Mouse (Mus musculus) liver, embryonic 15.5 days (tissue): ENCODE results near the gene Pcsk6. TPM values are rescaled to one million over a fixed set of nuclear protein-coding genes. Genes with fewer than 3 reads are reported as not detected.

Experiments used
- ATAC-seq: fragments of 200-750 bp; cut with Nextera tagmentation; 2 replicates; pipeline ENCODE4 v1.8.0; 2017; ENCODE audit warnings: moderate number of reproducible peaks, mild to moderate bottlenecking, moderate library complexity; ENCODE audit not compliant: insufficient read depth
- H3K27ac ChIP-seq: fragments of 300-500 bp; sonication (generic); replicated peaks from 2 replicates; pipeline ENCODE4 v1.5.1; 2015; ENCODE audit warnings: mild to moderate bottlenecking, inconsistent platforms
- H3K27me3 ChIP-seq: fragments of 300-500 bp; sonication (generic); 2 replicates; pipeline ENCODE4 v1.6.1; 2015; ENCODE audit warnings: mild to moderate bottlenecking, inconsistent platforms
- H3K36me3 ChIP-seq: fragments of 300-500 bp; sonication (generic); replicated peaks from 2 replicates; pipeline ENCODE4 v1.6.1; 2015; ENCODE audit warnings: moderate library complexity, mild to moderate bottlenecking, inconsistent platforms
- H3K4me1 ChIP-seq: fragments of 300-500 bp; sonication (generic); replicated peaks from 2 replicates; pipeline ENCODE4 v1.6.1; 2015; ENCODE audit warnings: inconsistent platforms
- H3K4me2 ChIP-seq: fragments of 300-500 bp; sonication (generic); 2 replicates; pipeline ENCODE4 v1.6.1; 2015; ENCODE audit warnings: moderate library complexity, mild to moderate bottlenecking, inconsistent platforms
- H3K4me3 ChIP-seq: fragments of 300-500 bp; sonication (generic); replicated peaks from 2 replicates; pipeline ENCODE4 v1.5.1; 2015; ENCODE audit warnings: mild to moderate bottlenecking, inconsistent platforms
- H3K9ac ChIP-seq: fragments of 300-500 bp; sonication (generic); 2 replicates; pipeline ENCODE4 v1.6.1; 2015; ENCODE audit warnings: moderate library complexity, mild to moderate bottlenecking, inconsistent platforms
- H3K9me3 ChIP-seq: fragments of 300-500 bp; sonication (generic); replicated peaks from 2 replicates; pipeline ENCODE4 v1.6.1; 2016; ENCODE audit warnings: inconsistent platforms
- WGBS: fragments of 180-500 bp; shearing (Covaris S2); methylation state at CpG from one replicate; pipeline ENCODE4 v1.1.7; 2015; ENCODE audit warnings: mixed read lengths; ENCODE audit not compliant: insufficient replicate concordance; 5-methylcytosine and 5-hydroxymethylcytosine counted together
- polyA plus RNA-seq: library from polyadenylated mRNA; unstranded; fragments of >200 nt; fragmentation: Nextera tagmentation; extraction: Ambion mirVana; gene quantifications from 2 replicates; pipeline ENCODE4 v1.2.1, GENCODE M21; 2015

Gene Pcsk6
- polyA plus RNA-seq, 1 experiment from 2014 or later: 0.94 TPM

DNA sequence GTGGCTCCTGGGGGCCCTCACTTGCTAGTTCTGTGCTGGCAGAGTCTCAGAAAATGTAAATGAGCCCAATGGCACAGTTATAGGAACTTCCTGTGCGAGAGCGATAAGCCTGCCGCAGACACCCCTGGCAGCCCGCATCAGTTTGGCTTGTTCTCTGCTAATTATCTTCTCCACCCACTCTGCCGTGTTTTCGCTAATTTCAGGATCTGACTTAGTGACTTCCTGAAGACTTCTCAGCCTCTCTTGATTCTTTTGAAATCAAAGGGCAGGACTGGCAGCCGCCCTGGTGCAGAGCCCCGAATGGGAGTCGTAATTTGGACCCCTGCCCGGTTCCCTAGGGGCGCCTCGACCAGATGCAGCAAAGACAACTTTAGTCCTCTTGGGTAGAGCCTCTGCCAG is 19.8 kb downstream of the Pcsk6 start:
- Histone ChIP-seq H3K4me3 (peak overlapping the region; percentile 33; the same call in 1 of the 2 replicates), H3K36me3 (no peaks in the 10 kb centered on the region), H3K4me1 (peaks cover 29% of the 10 kb centered on the region), H3K9me3 (no peaks in the 10 kb centered on the region), H3K27me3 (no peaks in the 10 kb centered on the region), H3K4me2 (peak overlapping the region; percentile 65), H3K27ac (peak overlapping the region; percentile 89), H3K9ac (peak overlapping the region; percentile 45)
- peak; percentile 92 for ATAC-seq
- 27% methylated on average over 12 of the region's 12 CpGs for WGBS

DNA sequence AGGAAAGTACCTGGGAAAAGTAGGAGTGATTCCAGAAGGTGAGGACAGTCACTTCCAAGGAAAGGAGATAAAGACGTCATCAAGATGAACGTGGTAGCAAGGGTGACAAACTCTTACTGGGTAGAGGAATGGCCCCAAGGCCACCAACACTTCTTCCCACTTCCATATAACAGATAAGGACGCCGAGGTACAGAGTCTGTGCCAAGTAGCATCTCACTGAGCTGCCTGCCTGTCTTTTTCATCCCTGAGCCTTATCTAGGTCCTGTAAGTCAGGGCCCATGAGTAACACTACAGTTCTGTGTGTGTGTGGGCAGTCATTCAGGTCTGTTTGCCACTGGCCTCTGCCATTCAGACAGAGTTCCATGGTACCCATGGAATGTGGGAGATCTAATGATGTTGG is 23.4 kb downstream of the Pcsk6 start:
- no peak for ATAC-seq
- 29% methylated on average over 4 of the region's 4 CpGs for WGBS

DNA sequence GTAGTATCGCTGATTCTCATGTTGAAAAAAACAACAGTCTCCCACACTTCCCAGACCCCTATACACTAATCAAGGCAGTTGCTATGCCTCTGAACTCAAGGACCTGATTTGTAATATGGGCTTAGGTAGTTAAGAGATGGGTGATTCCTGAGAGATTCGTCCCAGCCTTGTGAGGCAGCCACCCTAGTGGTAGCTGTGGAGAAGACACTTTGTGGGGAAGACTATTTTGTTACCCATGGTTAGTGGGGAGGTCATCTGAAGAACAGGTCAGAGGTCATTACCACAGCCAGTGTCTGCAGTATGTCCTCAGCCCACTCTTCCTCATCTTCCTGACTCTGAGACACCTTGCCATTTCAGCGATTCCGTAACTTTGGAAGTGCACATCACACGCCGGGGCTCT is 24.3 kb downstream of the Pcsk6 start:
- Histone ChIP-seq H3K27me3 (no peaks in the 10 kb centered on the region), H3K27ac (no peak overlapping the region), H3K4me2 (no peak overlapping the region), H3K4me3 (no peak overlapping the region), H3K9me3 (no peaks in the 10 kb centered on the region), H3K9ac (no peak overlapping the region), H3K36me3 (no peaks in the 10 kb centered on the region), H3K4me1 (peaks cover 15% of the 10 kb centered on the region)
- WGBS: 82% methylated on average over 6 of the region's 6 CpGs
- no peak for ATAC-seq

More for the DNA sequence above, 23.4 kb downstream of the Pcsk6 start:
- Histone ChIP-seq H3K4me2 (no peak overlapping the region), H3K27me3 (no peaks in the 10 kb centered on the region), H3K9ac (no peak overlapping the region), H3K4me1 (peaks cover 24% of the 10 kb centered on the region), H3K36me3 (no peaks in the 10 kb centered on the region), H3K4me3 (no peak overlapping the region), H3K9me3 (no peaks in the 10 kb centered on the region), H3K27ac (no peak overlapping the region)

DNA sequence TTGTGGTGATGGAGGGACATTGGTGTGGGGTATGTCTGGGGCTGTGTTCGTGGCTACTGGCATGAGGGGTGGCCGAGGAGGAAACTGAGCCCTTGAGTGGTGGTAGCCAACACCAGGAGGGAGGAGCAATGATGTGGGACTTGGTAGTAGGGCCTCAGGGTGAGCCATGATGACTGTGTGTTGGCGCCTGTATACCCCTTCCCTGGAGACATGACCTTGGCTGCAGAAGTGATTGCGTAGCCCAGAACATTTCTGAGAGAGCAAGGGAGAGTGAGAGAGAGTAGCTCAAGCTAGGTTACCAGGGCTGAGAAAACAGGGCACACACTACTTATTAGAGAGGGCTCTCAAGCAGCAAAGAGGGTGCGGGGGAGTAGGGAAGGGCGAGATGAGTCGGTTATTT is 30.3 kb downstream of the Pcsk6 start:
- Histone ChIP-seq H3K4me3 (no peak overlapping the region), H3K27ac (no peak overlapping the region), H3K27me3 (peaks cover 7% of the 10 kb centered on the region; the same call in 1 of the 2 replicates), H3K9ac (no peak overlapping the region), H3K4me1 (no peaks in the 10 kb centered on the region), H3K9me3 (no peaks in the 10 kb centered on the region), H3K36me3 (no peaks in the 10 kb centered on the region), H3K4me2 (no peak overlapping the region)
- ATAC-seq: no peak
- WGBS: 63% methylated on average over 7 of the region's 7 CpGs

DNA sequence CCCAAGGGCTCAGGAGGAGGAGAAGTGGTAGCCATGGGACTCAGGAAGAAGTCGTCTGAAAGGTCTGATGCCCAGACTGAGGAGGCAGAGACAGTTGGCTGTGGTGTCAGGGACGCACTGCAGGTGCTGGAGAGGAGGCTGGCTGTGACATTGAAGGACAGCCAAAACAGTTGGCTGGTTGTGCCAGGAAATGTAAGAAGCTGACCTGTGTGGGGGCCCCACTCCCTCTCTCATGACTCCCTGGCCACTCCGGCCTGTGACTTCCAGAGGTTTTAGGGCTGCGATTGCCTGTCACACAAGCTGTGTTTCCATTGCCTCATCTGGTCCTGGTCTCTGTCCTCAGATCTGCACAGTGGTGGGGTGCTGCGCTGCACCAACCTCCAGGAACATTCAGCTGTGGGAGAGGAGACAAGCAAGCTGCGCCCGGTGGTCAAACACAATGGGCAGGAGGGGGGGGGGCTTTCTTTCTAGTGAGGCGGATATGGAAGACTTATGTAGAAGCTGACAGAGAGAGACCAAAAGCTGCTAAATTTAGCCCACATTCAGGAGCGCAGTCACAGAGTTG is 30.8 kb downstream of the Pcsk6 start:
- H3K9me3 ChIP-seq: no peaks in the 10 kb centered on the region
- H3K27me3 ChIP-seq: peaks cover 7% of the 10 kb centered on the region; the same call in 1 of the 2 replicates
- no peak overlapping the region for H3K4me3 ChIP-seq
- no peaks in the 10 kb centered on the region for H3K36me3 ChIP-seq
- H3K9ac ChIP-seq: no peak overlapping the region
- WGBS: 51% methylated on average over 9 of the region's 9 CpGs
- no peak overlapping the region for H3K4me2 ChIP-seq
- no peaks in the 10 kb centered on the region for H3K4me1 ChIP-seq
- no peak overlapping the region for H3K27ac ChIP-seq
- no peak for ATAC-seq

DNA sequence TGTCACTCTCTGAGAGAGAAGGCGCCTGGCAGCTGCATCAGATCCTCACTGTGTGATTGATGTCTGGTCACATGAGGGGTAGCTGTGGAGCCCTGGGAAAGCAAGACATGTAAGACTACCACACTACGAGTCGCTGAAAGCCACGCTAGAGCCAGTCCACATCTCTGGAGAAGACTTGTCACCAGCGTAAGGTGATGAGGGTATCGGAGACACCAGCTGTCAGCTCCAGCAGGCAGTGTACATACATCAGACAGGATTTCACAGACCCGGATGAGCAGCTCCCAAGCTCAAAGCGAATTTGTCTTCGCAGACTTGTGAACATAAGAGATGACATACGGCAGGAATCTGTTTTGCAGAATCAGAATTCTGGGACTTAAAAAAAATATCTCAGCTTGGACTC is 32.0 kb downstream of the Pcsk6 start:
- Histone ChIP-seq H3K4me2 (no peak overlapping the region), H3K27ac (no peak overlapping the region), H3K27me3 (peaks cover 7% of the 10 kb centered on the region; the same call in 1 of the 2 replicates), H3K4me1 (no peaks in the 10 kb centered on the region), H3K4me3 (no peak overlapping the region), H3K9ac (no peak overlapping the region), H3K9me3 (no peaks in the 10 kb centered on the region), H3K36me3 (no peaks in the 10 kb centered on the region)
- 74% methylated on average over 10 of the region's 10 CpGs for WGBS
- ATAC-seq: no peak

DNA sequence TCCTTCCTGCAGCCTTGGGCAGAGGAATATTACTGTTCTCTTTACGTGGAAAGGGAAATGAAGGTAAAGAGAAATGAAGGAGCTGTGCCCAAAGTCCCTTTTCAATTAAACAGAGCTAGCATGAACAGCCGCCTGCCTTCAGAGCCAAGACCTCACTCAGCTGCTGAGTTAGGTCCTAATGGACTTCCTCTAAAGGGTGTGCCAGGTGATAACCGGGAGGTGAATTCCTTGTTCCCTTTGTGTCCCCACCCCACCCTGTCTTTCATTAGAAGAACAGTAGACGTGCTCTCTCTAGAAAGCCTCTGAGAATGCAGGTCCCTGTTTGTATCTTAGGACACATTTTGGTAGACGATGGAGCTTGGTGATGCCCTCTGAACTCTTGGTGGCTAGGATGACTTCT is 33.7 kb downstream of the Pcsk6 start:
- H3K27me3 ChIP-seq: peaks cover 7% of the 10 kb centered on the region; the same call in 1 of the 2 replicates
- no peak overlapping the region for H3K4me2 ChIP-seq
- no peak overlapping the region for H3K9ac ChIP-seq
- WGBS: 52% methylated on average over 5 of the region's 5 CpGs
- no peaks in the 10 kb centered on the region for H3K9me3 ChIP-seq
- H3K27ac ChIP-seq: no peak overlapping the region
- no peaks in the 10 kb centered on the region for H3K36me3 ChIP-seq
- no peak for ATAC-seq
- H3K4me1 ChIP-seq: no peaks in the 10 kb centered on the region
- H3K4me3 ChIP-seq: no peak overlapping the region

DNA sequence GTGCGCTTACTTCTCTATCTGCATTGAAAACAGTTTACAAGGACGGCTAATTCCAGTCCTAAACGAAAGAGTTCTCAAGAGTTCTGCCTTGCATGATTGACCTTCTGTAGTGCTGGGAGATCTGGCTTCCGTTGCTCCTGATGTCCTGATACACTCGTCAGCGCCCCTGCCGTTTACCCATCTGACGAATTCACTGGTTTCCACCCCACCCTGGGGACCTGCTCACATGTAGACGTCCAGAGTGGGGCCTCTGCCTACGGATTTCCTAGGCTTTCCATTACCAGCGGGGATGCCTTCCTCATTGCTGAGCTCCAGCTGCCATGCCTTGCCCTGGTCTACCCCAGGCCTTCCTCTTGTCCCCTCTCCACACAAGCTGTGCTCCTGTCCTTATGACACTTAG is 39.7 kb downstream of the Pcsk6 start:
- H3K27me3 ChIP-seq: no peaks in the 10 kb centered on the region
- no peak overlapping the region for H3K4me2 ChIP-seq
- H3K4me1 ChIP-seq: peaks cover 11% of the 10 kb centered on the region
- H3K4me3 ChIP-seq: no peak overlapping the region
- 70% methylated on average over 11 of the region's 11 CpGs for WGBS
- no peak for ATAC-seq
- H3K36me3 ChIP-seq: no peaks in the 10 kb centered on the region
- no peak overlapping the region for H3K9ac ChIP-seq
- H3K27ac ChIP-seq: no peak overlapping the region
- no peaks in the 10 kb centered on the region for H3K9me3 ChIP-seq

DNA sequence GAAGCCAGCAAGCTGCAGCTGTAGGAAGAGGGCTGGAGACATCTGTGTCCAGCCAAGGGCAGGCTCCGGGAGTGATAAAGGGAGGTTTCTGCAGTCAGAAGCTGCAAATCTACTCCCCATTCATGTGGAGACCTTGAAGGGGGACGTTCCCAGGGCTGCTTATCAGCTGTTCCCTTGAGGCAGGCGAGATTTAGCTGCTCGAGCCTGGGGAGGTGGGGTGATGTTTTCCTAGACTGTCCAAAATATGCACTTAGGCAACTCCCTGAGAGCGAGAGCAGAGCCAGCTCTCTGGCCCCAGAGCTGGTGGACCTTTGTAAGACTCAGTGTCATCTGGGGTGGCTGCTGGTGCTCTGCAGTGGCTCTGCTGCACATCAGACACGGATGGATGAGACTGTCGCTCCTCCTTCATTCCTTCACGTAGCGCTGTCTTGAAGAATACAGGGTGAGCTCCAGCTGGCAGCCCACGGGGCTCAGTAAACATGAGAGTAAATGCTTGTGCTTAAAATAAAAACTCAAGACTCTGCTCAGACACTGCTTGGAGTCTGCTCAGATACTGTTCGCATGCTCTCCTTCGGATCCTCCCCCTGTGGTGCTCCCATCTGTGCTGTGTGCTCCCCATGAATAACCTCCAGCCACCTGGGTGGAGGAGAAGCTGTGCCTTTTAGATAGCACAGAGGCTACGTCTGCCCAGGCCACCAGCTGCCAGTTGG is 41.1 kb downstream of the Pcsk6 start:
- Histone ChIP-seq H3K9ac (no peak overlapping the region), H3K27me3 (no peaks in the 10 kb centered on the region), H3K36me3 (no peaks in the 10 kb centered on the region), H3K4me1 (peaks cover 11% of the 10 kb centered on the region), H3K9me3 (no peaks in the 10 kb centered on the region), H3K4me3 (no peak overlapping the region), H3K27ac (no peak overlapping the region), H3K4me2 (no peak overlapping the region)
- WGBS: 43% methylated on average over 13 of the region's 13 CpGs
- ATAC-seq: peak; percentile 63

DNA sequence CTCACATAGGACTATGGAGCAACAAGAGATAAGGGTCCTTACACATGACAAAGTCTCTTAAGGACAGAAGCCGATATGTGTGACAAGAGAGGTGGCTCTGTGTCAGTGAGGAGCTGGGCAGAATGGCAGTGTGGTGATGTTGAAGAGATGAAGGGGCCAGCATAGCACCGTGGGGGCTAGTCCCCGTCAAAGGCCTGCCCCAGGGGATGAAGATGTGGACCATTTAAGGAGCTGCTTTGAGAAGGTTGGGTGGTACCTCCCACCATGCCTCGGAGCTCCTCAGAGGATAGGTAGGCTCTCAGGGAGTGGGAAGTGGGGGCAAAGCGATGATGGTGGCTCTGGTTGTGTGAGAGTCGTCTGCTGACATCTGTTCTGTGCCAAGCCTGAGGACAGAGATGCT is 41.9 kb downstream of the Pcsk6 start:
- 63% methylated on average over 6 of the region's 6 CpGs for WGBS
- Histone ChIP-seq H3K4me3 (no peak overlapping the region), H3K4me2 (no peak overlapping the region), H3K9me3 (no peaks in the 10 kb centered on the region), H3K36me3 (no peaks in the 10 kb centered on the region), H3K27ac (no peak overlapping the region), H3K9ac (no peak overlapping the region), H3K27me3 (no peaks in the 10 kb centered on the region), H3K4me1 (peaks cover 11% of the 10 kb centered on the region)
- no peak for ATAC-seq

DNA sequence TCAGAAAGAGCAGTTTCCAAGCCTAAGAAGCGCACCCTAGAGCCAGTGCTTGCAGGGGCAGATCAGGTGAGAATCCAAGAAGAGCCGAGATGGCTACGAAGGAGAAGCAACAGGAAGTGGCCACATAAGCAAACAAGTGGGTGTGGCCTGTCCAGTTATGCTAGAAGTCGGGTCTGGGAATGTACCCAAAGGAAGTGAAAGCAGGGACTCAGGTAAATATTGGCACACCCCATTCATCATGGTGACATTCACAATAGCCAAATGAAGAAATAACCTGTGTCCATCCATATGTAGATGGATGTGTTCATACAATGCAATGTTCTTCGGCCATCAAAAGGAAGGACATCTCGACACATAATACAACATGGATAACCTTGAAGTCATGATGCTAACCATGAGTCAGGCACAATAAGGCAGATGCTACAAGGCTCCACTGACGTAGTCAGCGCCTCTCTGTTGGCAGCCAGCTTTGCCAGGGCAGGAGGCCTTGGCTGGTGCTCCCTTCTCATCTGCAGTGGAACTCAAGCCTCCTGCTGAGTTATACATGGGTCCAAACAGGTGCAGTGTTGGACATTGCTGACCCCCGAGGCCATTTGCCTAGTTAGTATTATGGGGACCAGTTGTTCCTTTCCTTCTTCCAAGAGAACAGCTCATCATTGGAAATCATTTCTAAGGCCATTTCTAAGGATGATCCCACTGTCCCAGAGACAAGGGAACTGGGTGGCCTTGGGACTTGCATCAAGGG is 45.2 kb downstream of the Pcsk6 start:
- no peak overlapping the region for H3K4me3 ChIP-seq

More for the DNA sequence above, 45.2 kb downstream of the Pcsk6 start:
- no peaks in the 10 kb centered on the region for H3K27me3 ChIP-seq
- no peaks in the 10 kb centered on the region for H3K36me3 ChIP-seq
- WGBS: 60% methylated on average over 9 of the region's 9 CpGs
- no peak overlapping the region for H3K27ac ChIP-seq
- no peak overlapping the region for H3K9ac ChIP-seq
- H3K4me1 ChIP-seq: peaks cover 11% of the 10 kb centered on the region
- H3K4me2 ChIP-seq: no peak overlapping the region
- H3K9me3 ChIP-seq: no peaks in the 10 kb centered on the region
- no peak for ATAC-seq
